Mouse (Mus musculus) liver, embryonic 13.5 days (tissue): ENCODE data around the gene Naip2. TPM values are rescaled to one million over a fixed set of nuclear protein-coding genes. Genes with fewer than 3 reads are reported as not detected.

Experiments used
- ATAC-seq: fragments of 200-750 bp; cut with Nextera tagmentation; 2 replicates; pipeline ENCODE4 v1.8.0; 2017; ENCODE audit warnings: low read depth, mild to moderate bottlenecking, moderate number of reproducible peaks, moderate library complexity
- DNase-seq: peaks from one replicate; pipeline ENCODE4 v3.0.0; 2022
- H3K27ac ChIP-seq: fragments of 300-500 bp; sonication (generic); 2 replicates; pipeline ENCODE4 v1.5.1; 2015; ENCODE audit warnings: moderate library complexity, mild to moderate bottlenecking, inconsistent platforms
- H3K27me3 ChIP-seq: fragments of 300-500 bp; sonication (generic); 2 replicates; pipeline ENCODE4 v1.6.1; 2015; ENCODE audit warnings: mild to moderate bottlenecking, inconsistent platforms
- H3K36me3 ChIP-seq: fragments of 300-500 bp; sonication (generic); 2 replicates; pipeline ENCODE4 v1.6.1; 2015; ENCODE audit warnings: mild to moderate bottlenecking, inconsistent platforms
- H3K4me1 ChIP-seq: fragments of 300-500 bp; sonication (generic); replicated peaks from 2 replicates; pipeline ENCODE4 v1.6.1; 2015; ENCODE audit warnings: inconsistent platforms
- H3K4me2 ChIP-seq: fragments of 300-500 bp; sonication (generic); 2 replicates; pipeline ENCODE4 v1.6.1; 2015; ENCODE audit warnings: inconsistent platforms, mild to moderate bottlenecking, moderate library complexity
- H3K4me3 ChIP-seq: fragments of 300-500 bp; sonication (generic); replicated peaks from 2 replicates; pipeline ENCODE4 v1.5.1; 2015; ENCODE audit warnings: mild to moderate bottlenecking, inconsistent platforms
- H3K9ac ChIP-seq: fragments of 300-500 bp; sonication (generic); 2 replicates; pipeline ENCODE4 v1.6.1; 2015; ENCODE audit warnings: mild to moderate bottlenecking, inconsistent platforms
- H3K9me3 ChIP-seq: fragments of 300-500 bp; sonication (generic); replicated peaks from 2 replicates; pipeline ENCODE4 v1.6.1; 2016; ENCODE audit warnings: inconsistent platforms
- WGBS: fragments of 180-500 bp; shearing (Covaris S2); methylation state at CpG from one replicate; pipeline ENCODE4 v1.1.7; 2015; ENCODE audit not compliant: insufficient replicate concordance; 5-methylcytosine and 5-hydroxymethylcytosine counted together
- polyA plus RNA-seq: library from polyadenylated mRNA; unstranded; fragments of >200 nt; fragmentation: Nextera tagmentation; extraction: Ambion mirVana; gene quantifications from 2 replicates; pipeline ENCODE4 v1.2.1, GENCODE M21; 2015

Naip2 gene
- polyA plus RNA-seq, 1 experiment from 2014 or later: 1.4 TPM

DNA sequence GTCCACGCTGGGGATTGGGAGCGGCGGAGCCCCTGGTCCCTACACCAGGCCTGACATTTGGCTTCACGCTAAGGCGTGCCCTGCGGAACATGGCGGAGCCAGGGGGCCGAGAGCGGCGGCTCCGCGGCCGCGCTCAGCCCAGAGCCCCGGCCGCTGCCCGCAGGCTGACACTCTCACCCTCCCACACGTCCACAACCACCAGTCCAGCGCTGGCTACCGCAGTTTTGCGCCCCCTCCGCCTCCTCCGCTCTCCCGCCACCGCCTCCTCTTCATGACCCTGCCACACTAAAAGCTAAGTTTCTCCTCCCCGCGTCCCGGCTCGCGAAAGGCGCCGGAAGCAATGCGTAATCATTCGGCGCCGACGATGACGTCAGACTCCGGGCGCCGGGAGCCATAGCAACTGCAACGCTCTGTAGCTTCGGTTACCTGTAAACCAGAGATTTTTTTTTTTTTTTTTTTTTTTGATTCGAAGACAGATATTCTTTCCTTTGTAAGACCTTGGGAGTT, 98.1 kb downstream of the Naip2 start, which contains the start of gene Bdp1:
Gene Bdp1, minus strand, starts transcription at position 323 of the 507 bp plus-strand sequence.
- H3K27me3 ChIP-seq: peaks cover 6% of the 10 kb centered on the region
- H3K27ac ChIP-seq: peak within 1 kb of the TSS; percentile 84
- ATAC-seq: peak; percentile 83
- H3K36me3 ChIP-seq: peaks cover 4% of the 10 kb centered on the region
- H3K9me3 ChIP-seq: no peaks in the 10 kb centered on the region
- peak within 1 kb of the TSS; percentile 78 for H3K4me2 ChIP-seq
- peak within 1 kb of the TSS; percentile 99 for H3K4me3 ChIP-seq
- peak; percentile 86 for DNase-seq
- peak within 1 kb of the TSS; percentile 96 for H3K9ac ChIP-seq
- peaks cover 54% of the 10 kb centered on the region for H3K4me1 ChIP-seq
- WGBS: under 1% methylated on average over 44 of the region's 44 CpGs

DNA sequence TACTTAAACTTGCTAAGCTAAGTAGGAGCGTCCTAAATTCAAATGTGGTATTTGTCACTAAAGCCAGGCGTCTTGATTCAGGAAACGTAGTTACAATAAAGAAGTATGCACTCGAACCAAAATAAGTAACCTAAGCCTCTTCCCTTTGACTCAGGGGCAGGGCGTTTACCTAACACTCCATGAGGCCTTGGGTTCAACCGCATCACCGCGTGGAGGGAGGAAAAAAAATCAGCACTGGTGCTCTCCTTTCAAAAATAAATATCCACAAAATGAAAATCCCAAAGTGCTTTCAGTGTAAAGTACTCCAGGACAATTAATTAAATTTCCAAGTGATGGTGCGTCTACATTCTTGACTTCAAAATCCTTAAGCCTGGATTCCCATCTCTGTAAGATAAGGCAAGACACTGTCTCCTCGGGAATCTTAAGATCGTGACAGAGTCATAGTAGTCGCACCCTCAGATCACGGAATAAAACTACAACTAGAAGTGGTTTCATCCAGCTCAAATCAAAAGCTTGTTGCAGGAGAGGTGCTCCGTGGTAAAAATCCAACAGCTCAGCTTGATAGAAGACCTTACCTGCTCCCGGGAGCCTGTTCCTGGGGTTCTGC, 98.7 kb downstream of the Naip2 start:
- WGBS: 2% methylated on average over 15 of the region's 15 CpGs
- peak; percentile 37 for ATAC-seq

DNA sequence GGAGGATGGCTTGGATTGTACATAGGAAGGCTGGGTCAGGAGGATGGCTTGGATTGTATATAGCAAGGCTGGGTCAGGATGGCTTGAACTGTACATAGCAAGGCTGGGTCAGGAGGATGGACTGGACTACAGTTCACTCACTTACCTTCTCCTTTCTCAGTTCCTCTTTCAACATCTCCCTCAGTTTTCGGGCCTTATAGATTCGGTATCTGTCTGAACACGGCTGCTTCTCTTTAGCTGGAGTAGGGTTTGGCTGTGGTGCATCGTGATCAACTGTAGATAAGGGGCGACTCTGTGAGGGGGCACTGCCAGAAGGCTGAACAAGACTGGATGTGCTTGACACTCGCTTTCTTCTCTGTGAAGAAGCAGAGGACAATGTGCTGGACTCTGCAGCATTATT, 103.1 kb downstream of the Naip2 start:
- ATAC-seq: no peak
- no peak overlapping the region for H3K4me3 ChIP-seq
- peaks cover 49% of the 10 kb centered on the region for H3K36me3 ChIP-seq
- H3K9me3 ChIP-seq: no peaks in the 10 kb centered on the region
- no peak for DNase-seq
- no peaks in the 10 kb centered on the region for H3K27me3 ChIP-seq
- H3K9ac ChIP-seq: no peak overlapping the region
- H3K4me1 ChIP-seq: peaks cover 35% of the 10 kb centered on the region
- WGBS: 29% methylated on average over 6 of the region's 6 CpGs
- no peak overlapping the region for H3K4me2 ChIP-seq
- no peak overlapping the region for H3K27ac ChIP-seq

More for the DNA sequence above, 98.7 kb downstream of the Naip2 start:
- no peak for DNase-seq
- peaks cover 50% of the 10 kb centered on the region for H3K4me1 ChIP-seq
- H3K9ac ChIP-seq: peak overlapping the region; percentile 96
- H3K9me3 ChIP-seq: no peaks in the 10 kb centered on the region
- H3K4me3 ChIP-seq: peak overlapping the region; percentile 99
- H3K27ac ChIP-seq: peak overlapping the region; percentile 84
- H3K36me3 ChIP-seq: peaks cover 9% of the 10 kb centered on the region
- H3K4me2 ChIP-seq: peak overlapping the region; percentile 78
- peaks cover 6% of the 10 kb centered on the region for H3K27me3 ChIP-seq

Other genes with a start within 250 kb of the Naip2 start
- gene Mccc2, start 186.5 kb downstream of the Naip2 start, polyA plus RNA-seq: 16.2 and 21.3 TPM in 2 replicates
- 17.7 and 19.9 TPM in 2 replicates for gene Bdp1, start 98.0 kb downstream of the Naip2 start, polyA plus RNA-seq
- 24.6 and 29.9 TPM in 2 replicates for gene Serf1, start 94.1 kb downstream of the Naip2 start, polyA plus RNA-seq
- 31.7 and 33.7 TPM in 2 replicates for gene Smn1, start 77.2 kb downstream of the Naip2 start, polyA plus RNA-seq
- gene Naip5, start 44.2 kb upstream of the Naip2 start, polyA plus RNA-seq: 0.27 and 0.44 TPM in 2 replicates
- 0.23 TPM in 2 replicates for gene Naip6, start 115.6 kb upstream of the Naip2 start, polyA plus RNA-seq